Mouse (Mus musculus): Measurements from ENCODE around the gene Nosip. TPM values are rescaled to one million over a fixed set of nuclear protein-coding genes. Genes with fewer than 3 reads are reported as not detected.

The Nosip gene
- polyA plus RNA-seq, 1 experiment from 2014 or later: 52.7 TPM

DNA sequence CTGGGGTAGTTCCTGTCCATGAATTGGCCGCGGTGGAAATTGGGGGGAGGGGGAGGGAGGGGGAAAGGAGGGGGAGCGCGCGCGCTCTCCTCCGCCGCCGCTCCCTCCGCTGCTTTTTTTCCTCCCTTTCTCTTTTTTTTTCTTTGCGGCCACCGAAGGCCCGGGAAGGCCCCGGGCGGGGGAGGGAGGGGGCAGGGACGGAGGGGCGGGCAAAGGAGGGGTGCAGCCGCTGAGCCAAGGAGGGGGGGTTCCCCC is 9.4 kb upstream of the Nosip start, which contains the start of gene Prr12:
Gene Prr12, minus strand, starts transcription at position 20 of the 255 bp plus-strand sequence.
- H3K27me3 ChIP-seq: no peaks in the 10 kb centered on the region
- peak within 1 kb of the TSS; percentile 100 for H3K27ac ChIP-seq
- H3K9me3 ChIP-seq (replicated peaks): no peaks in the 10 kb centered on the region
- 0% methylated on average over 5 of the region's 18 CpGs for WGBS
- no peak for ATAC-seq
- H3K9ac ChIP-seq: peak within 1 kb of the TSS; percentile 93
- H3K4me3 ChIP-seq: peak within 1 kb of the TSS; percentile 93
- peaks cover 28% of the 10 kb centered on the region for H3K4me1 ChIP-seq
- H3K4me2 ChIP-seq: peak within 1 kb of the TSS; percentile 97
- peaks cover 26% of the 10 kb centered on the region for H3K36me3 ChIP-seq (ENCODE audit: poor library complexity, severe bottlenecking)

DNA sequence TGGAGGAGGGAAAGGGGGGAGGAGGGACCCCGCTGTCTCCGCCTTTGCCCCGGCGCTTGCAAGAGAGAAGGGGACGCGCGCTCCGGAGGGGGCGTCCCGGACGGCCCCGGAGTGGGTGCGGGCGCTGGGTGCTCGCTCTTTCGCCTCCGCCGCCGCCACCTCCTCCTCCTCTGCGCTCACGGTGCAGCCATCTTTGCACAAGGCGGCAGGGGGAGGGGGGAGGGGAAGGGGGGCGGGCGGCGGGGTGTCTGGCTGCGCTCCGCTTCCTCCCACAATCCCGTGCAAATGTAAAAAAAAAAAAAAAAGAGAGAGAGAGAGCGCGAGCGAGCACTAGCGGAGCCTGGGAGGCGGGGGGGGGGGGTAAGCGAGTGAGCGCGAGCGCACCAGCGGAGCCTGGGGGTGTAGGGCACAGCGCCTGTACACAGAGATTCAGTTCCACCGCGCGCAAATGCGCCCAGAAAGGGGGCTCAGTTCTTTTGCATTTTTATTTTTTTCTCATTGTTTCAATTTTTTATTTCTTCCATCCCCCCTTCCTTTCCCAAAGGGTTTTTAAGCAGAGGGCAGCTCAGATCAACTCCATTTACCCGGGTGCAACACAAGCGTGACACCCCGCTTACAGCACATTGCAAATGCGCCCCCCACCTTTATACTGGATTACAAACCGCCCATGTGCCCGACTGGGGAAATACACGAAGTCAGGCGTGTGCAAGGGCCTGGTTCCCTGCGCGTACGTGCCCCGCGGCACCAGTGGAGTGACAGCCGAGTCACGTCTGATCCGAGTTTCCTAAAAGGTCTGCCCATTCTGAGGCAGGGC is 8.9 kb upstream of the Nosip start:
- Histone ChIP-seq H3K27ac (peak overlapping the region; percentile 100), H3K4me1 (peaks cover 28% of the 10 kb centered on the region), H3K4me2 (peak overlapping the region; percentile 97), H3K27me3 (no peaks in the 10 kb centered on the region), H3K9ac (peak overlapping the region; percentile 93), H3K36me3 (ENCODE audit: poor library complexity, severe bottlenecking) (peaks cover 21% of the 10 kb centered on the region), H3K4me3 (peak overlapping the region; percentile 93), H3K9me3 (replicated peaks) (no peaks in the 10 kb centered on the region)
- ATAC-seq: peak; percentile 61
- WGBS: 1% methylated on average over 36 of the region's 59 CpGs

DNA sequence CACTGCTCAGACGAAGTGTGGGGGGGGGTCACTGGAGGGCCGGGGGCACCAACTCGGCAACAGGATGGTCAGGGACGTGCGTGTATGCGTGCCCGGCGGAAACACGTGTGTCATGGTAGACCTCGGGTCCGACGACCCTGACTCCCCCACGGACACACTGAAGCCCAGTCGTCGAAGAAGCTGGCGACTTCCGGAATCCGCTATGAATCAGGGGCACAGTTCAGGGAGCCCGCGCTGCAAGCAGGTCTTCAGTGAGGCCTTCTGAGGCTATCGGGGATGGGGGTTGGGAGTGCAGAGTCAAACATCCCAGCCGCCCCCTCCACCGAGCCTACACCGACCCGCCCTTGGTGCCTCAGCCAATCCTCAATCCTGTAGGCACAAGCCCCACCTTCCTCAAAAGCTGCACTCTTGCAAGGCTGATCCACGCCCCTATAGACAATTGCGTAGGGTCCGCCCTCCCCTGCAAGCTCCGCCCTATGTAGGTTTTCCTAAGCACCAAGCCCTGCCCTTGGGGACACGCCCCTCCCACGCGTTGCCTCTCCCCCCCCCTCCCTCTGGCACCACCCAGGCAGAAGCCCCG is 8.2 kb upstream of the Nosip start:
- Histone ChIP-seq H3K9ac (peak overlapping the region; percentile 93), H3K27ac (peak overlapping the region; percentile 100), H3K27me3 (no peaks in the 10 kb centered on the region), H3K36me3 (ENCODE audit: poor library complexity, severe bottlenecking) (peaks cover 14% of the 10 kb centered on the region), H3K9me3 (replicated peaks) (no peaks in the 10 kb centered on the region), H3K4me3 (peak overlapping the region; percentile 93), H3K4me2 (peak overlapping the region; percentile 97), H3K4me1 (peaks cover 35% of the 10 kb centered on the region)
- peak; percentile 93 for ATAC-seq
- WGBS: under 1% methylated on average over 33 of the region's 33 CpGs

DNA sequence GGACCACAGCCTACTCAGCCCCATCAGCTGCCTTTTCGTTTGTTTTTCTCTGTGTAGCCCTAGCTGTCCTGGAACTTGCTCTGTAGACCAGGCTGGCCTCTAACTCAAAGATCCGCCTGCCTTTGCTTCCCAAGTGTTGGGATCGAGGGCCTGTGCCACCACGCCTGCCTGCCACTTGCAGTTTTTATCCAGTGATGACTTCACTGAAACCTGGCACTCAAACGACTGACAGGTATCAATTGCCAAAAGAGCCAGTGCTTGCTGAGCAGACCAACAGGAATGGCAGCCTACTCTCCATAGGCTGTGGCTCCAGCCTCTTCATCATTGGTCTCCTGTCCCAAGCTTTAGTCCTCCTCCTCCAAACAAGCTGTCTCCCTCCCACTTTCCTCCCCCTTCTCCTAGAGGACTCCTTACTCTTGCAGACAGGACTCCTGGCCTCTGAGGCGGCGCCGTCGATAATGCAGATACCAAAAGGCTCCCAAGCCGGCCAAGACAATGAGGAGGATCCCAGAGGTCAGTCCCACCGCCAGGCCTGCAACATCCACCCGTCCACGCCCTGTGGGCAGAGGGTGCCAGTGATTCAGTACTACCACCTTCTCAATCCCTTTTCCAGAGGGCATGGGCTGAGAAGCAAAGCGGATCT is 5.8 kb upstream of the Nosip start:
- H3K4me1 ChIP-seq: peaks cover 28% of the 10 kb centered on the region
- H3K27me3 ChIP-seq: no peaks in the 10 kb centered on the region
- ATAC-seq: no peak
- H3K9me3 ChIP-seq (replicated peaks): no peaks in the 10 kb centered on the region
- 68% methylated on average over 14 of the region's 14 CpGs for WGBS
- H3K36me3 ChIP-seq (ENCODE audit: poor library complexity, severe bottlenecking): no peaks in the 10 kb centered on the region
- peak overlapping the region; percentile 35; the same call in 1 of the 2 replicates for H3K9ac ChIP-seq
- no peak overlapping the region for H3K27ac ChIP-seq
- no peak overlapping the region for H3K4me3 ChIP-seq
- H3K4me2 ChIP-seq: no peak overlapping the region

- Histone ChIP-seq H3K27ac (no peak overlapping the region), H3K9me3 (replicated peaks) (no peaks in the 10 kb centered on the region), H3K4me1 (peaks cover 28% of the 10 kb centered on the region), H3K9ac (peak overlapping the region; percentile 35; the same call in 1 of the 2 replicates), H3K4me3 (no peak overlapping the region), H3K4me2 (no peak overlapping the region), H3K27me3 (no peaks in the 10 kb centered on the region), H3K36me3 (ENCODE audit: poor library complexity, severe bottlenecking) (no peaks in the 10 kb centered on the region)
- ATAC-seq: no peak
Measured at GRCm38 (mm10) chr7:45056972-45057348, 5.3 kb upstream of the Nosip start.

GRCm38 (mm10) chr7:45058607-45059571 is 3.3 kb upstream of the Nosip start:
- 81% methylated on average over 10 of the region's 10 CpGs for WGBS
- Histone ChIP-seq H3K9me3 (replicated peaks) (no peaks in the 10 kb centered on the region), H3K4me2 (peak overlapping the region; percentile 5; the same call in 1 of the 2 replicates), H3K4me1 (peaks cover 32% of the 10 kb centered on the region), H3K36me3 (ENCODE audit: poor library complexity, severe bottlenecking) (no peaks in the 10 kb centered on the region), H3K9ac (peak overlapping the region; percentile 37; the same call in 1 of the 2 replicates), H3K27me3 (no peaks in the 10 kb centered on the region), H3K4me3 (no peak overlapping the region), H3K27ac (peak overlapping the region; percentile 80)
- ATAC-seq: no peak

DNA sequence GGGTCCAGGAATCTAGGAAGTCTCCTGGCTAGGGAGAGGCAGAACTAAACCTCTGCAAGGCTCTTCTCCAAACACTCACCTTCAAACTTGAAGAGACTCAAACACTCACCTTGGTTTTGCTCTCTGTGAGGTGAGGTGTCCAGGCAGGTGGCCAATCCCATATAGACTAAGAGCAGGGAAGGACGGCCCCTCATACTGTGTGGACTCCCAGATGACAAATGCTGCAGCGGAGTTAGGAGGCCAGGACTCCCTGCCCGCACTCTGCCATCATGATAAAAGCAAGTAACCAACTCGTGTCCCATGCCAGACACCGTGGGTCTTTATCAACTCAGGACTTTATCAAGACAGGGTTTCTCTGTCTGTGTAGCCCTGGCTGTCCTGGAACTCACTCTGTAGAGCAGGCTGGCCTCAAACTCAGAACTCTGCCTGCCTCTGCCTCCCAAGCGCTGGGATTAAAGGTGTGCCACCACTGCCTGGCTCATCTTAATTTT is 1.6 kb upstream of the Nosip start:
- H3K36me3 ChIP-seq (ENCODE audit: poor library complexity, severe bottlenecking): no peaks in the 10 kb centered on the region
- ATAC-seq: no peak
- WGBS: 88% methylated on average over 6 of the region's 6 CpGs

DNA sequence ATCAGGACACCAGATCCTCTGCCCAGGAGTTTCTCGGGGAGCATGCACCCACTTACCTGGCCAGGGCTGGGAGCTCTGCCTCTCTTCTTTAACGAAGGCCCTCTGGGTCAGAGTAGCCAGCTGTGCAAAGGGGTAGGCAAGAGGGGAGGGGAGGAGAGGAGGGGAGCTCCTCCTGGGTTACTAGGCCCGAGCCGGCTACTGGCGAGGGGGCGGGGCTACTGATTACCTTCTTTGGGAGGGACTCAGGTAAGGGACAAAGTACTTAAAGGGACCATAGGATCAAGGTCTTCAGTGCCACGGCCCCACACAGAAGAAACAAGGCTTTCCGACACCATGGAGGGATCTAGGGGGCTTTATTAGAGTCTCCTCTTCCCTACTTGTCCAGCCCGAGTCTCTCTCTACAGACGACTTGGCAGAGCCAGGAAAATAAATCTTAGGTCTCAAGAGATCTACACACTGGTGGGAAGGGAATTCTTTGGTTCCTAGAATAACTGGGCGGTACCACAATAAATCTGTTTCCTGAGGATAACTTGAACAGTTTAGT is 625 bp upstream of the Nosip start:
- Histone ChIP-seq H3K9ac (peak overlapping the region; percentile 36; the same call in 1 of the 2 replicates), H3K4me1 (peaks cover 33% of the 10 kb centered on the region), H3K4me2 (peak overlapping the region; percentile 64), H3K27ac (no peak overlapping the region), H3K27me3 (no peaks in the 10 kb centered on the region), H3K4me3 (peak overlapping the region; percentile 64), H3K9me3 (replicated peaks) (no peaks in the 10 kb centered on the region), H3K36me3 (ENCODE audit: poor library complexity, severe bottlenecking) (no peaks in the 10 kb centered on the region)
- 11% methylated on average over 11 of the region's 11 CpGs for WGBS
- no peak for ATAC-seq

More for the DNA sequence above, 1.6 kb upstream of the Nosip start:
- H3K27ac ChIP-seq: no peak overlapping the region
- H3K4me3 ChIP-seq: no peak overlapping the region
- H3K27me3 ChIP-seq: no peaks in the 10 kb centered on the region
- no peak overlapping the region for H3K4me2 ChIP-seq
- no peaks in the 10 kb centered on the region for H3K9me3 ChIP-seq (replicated peaks)
- H3K4me1 ChIP-seq: peaks cover 33% of the 10 kb centered on the region
- H3K9ac ChIP-seq: no peak overlapping the region

GRCm38 (mm10) chr7:45067190-45067999 is 5.2 kb downstream of the Nosip start:
- Histone ChIP-seq H3K36me3 (ENCODE audit: poor library complexity, severe bottlenecking) (no peaks in the 10 kb centered on the region), H3K4me1 (peaks cover 11% of the 10 kb centered on the region; the same call in 1 of the 2 replicates), H3K27ac (no peak overlapping the region), H3K27me3 (no peaks in the 10 kb centered on the region), H3K4me3 (no peak overlapping the region), H3K4me2 (no peak overlapping the region), H3K9me3 (replicated peaks) (no peaks in the 10 kb centered on the region), H3K9ac (no peak overlapping the region)
- ATAC-seq: no peak
- WGBS: 66% methylated on average over 4 of the region's 4 CpGs

DNA sequence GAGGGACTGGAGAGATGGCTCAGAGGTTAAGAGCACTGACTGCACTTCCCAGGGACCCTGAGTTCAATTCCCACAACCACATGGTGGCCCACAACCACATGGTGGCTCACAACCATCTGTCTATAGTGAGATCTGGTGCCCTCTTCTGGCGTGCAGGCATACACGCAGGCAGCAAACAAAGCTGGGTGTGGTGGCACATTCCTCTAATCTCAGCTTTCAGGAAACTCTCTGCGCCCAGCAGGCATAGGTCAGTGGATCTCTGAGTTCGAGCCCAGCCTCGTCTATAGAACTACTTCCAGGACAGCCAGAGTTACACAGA is 5.7 kb downstream of the Nosip start:
- Histone ChIP-seq H3K4me2 (no peak overlapping the region), H3K27ac (no peak overlapping the region), H3K4me3 (no peak overlapping the region), H3K4me1 (peaks cover 11% of the 10 kb centered on the region; the same call in 1 of the 2 replicates), H3K9ac (no peak overlapping the region), H3K9me3 (replicated peaks) (no peaks in the 10 kb centered on the region), H3K27me3 (no peaks in the 10 kb centered on the region), H3K36me3 (ENCODE audit: poor library complexity, severe bottlenecking) (no peaks in the 10 kb centered on the region)
- 21% methylated on average over 5 of the region's 5 CpGs for WGBS
- no peak for ATAC-seq

DNA sequence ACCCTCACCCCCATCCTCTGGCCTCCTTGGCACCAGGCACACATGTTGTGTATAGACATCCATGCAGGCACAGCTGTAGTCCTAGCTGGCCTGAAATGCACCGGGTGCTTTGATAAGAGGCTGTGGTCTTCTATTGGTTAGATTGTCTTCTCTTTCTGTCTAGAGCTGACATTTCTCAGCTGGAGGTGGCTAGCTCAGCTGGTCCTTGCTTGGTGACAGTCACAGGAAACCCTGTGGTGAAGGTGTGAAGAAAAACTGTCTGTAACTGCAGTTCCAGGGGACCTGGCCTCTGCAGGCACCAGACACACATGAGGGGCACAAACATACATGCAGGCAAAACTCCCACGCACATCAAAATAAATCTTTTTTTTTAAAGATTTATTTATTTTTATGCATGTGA is 7.4 kb downstream of the Nosip start:
- Histone ChIP-seq H3K4me3 (no peak overlapping the region), H3K27ac (no peak overlapping the region), H3K4me2 (no peak overlapping the region), H3K4me1 (0 out of 2 replicates have a peak, but pooled peaks cover 2% of the 10 kb centered on the region), H3K9me3 (replicated peaks) (no peaks in the 10 kb centered on the region), H3K27me3 (no peaks in the 10 kb centered on the region), H3K9ac (no peak overlapping the region), H3K36me3 (ENCODE audit: poor library complexity, severe bottlenecking) (peaks cover 16% of the 10 kb centered on the region)
- WGBS: 94% methylated on average over 2 of the region's 2 CpGs
- ATAC-seq: no peak

All from forebrain, embryonic 13.5 days (tissue).